Mouse (Mus musculus): ENCODE results near the gene Tas2r107.
"Not testable (repeated sequence)": the region's sequence is repeated elsewhere in the genome, so short reads cannot be mapped to it uniquely, and the experiment has no call there.

The Tas2r107 gene

DNA sequence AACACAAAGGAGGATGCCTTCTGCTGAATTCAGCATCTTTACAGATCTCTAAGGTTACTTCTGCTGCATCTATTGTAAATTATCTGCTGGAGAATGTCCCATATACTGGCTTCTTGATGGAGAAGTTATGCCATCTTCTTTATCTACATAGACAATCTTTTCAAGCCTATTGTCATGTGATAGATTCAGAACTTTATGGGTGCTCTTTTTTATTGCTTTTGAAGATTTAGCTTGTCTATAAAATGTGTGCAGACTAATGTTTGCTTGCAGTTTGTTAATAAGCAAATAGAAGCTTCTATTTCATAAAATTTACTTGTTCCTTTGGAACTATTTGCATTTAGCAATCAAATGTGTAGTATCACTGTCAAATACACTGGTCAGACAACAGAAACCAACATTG is at the start of gene Tas2r107:
Tas2r107 (minus strand) TSS at position 101 of the 400 bp plus-strand sequence.
- no peak for DNase-seq

GRCm38 (mm10) chr6:131689963-131690362 is 30.0 kb upstream of the Tas2r107 start, which contains the start of gene Tas2r114:
Gene Tas2r114 (minus strand): TSS chr6:131690063.
- DNase-seq, result no peak

DNA sequence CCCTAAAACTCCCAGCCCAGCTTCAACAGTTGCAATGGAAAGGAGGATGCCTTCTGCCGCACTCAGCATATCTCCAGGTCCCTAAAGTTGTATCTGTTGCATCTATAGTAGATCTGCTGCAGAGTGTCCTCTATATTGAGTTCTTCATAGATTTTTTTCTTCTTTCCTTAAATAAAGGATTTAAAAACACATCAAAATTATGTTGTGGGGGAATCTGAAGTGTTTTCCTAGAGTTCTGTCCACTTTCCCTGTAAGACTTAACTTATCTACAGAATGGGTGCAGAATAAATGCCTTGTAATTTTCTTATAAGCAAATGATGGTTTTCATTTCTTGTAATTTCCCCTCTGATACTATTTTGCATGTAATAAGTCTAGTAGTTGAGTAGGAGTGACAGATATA is 27.4 kb upstream of the Tas2r107 start, which contains the start of gene Tas2r105:
Tas2r105 (minus strand) TSS at position 101 of the 400 bp plus-strand sequence.
- DNase-seq, result no peak

- DNase-seq, result no peak
Observed at GRCm38 (mm10) chr6:131685644-131686043, 25.7 kb upstream of the Tas2r107 start, which contains the start of gene Tas2r104. Gene Tas2r104 (minus strand): TSS chr6:131685744.

DNA sequence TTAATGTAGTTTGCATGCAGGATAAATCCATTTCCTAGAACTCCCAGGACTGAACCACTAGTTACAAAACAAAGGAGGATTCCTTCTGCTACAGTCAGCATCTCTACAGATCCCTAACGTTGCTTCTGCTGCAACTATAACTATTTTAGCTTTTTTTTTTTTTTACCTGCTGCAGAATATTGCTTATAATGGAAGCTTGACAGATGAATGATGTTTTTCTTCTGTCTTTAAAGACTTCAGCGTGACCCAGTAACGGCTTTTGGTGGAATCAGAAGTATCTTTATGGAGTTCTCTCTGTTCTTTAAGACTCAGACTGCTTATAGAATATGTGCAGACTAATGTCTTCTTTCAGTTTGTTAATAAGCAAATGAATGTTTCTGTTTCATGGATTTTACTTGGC is 18.8 kb upstream of the Tas2r107 start, which contains the start of gene Tas2r106:
Tas2r106 (minus strand) TSS at position 101 of the 400 bp plus-strand sequence.
- no peak for DNase-seq

DNA sequence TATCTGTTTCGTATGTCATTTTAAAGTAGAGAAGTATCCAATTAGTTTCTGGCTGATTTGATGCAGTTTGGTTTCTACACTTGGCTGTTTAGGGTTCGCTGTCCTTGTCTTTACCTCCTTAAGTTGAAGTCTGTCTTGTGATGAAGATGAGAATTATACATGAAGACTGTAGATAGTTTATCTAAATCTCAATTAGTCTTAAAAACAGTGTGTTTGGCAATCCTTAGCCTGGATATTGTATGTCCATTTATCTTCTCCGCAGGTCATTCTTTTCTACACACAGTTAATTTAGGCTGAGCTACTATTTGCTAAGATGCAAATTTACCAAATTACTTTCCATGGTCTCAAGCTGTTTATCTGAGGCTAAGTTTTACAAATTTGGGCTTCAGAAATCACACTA is 29.1 kb downstream of the Tas2r107 start, which contains the start of gene Tas2r130:
Tas2r130 (minus strand) TSS at position 101 of the 400 bp plus-strand sequence.
- no peak for DNase-seq

GRCm38 (mm10) chr6:131609956-131610355 is 50.0 kb downstream of the Tas2r107 start:
- DNase-seq, result not testable (repeated sequence)
